In genomic region chr9:106356323-106356844, GRCm38 (mm10) we compare ENCODE assay signal across 9 mouse cellular contexts. TPM values are rescaled to one million over a fixed set of nuclear protein-coding genes. Genes with fewer than 3 reads are reported as not detected.
DNase-seq lines count a peak whose midpoint lies in the region; ATAC-seq lines count a peak whose summit lies in the region.
"Had no signal": no experiment of that assay in that cellular context is flagged by ENCODE, and none has a peak within 500 bp of the region (broad histone marks: within the 10 kb centered on the region; RNA-seq: fewer than 3 reads in every experiment).

No protein-coding gene starts in this region.

- 41% methylated on average over 6 of the region's 10 CpGs for WGBS in kidney, embryonic 16.5 days
- 42% methylated on average over 8 of the region's 10 CpGs for WGBS in embryonic facial prominence, embryonic 11.5 days

- no peak overlapping the region for H3K4me2 ChIP-seq in kidney, embryonic 16.5 days (replicated peaks; ENCODE audit: low read depth, low read length)
- peak overlapping the region; percentile 13; the same call in 1 of the 2 replicates for H3K4me2 ChIP-seq in embryonic facial prominence, embryonic 11.5 days (ENCODE audit: low read depth, low read length)

- no peak for DNase-seq in kidney, adult 18-20 months
- peak; percentile 96 for DNase-seq in embryonic facial prominence, embryonic 11.5 days (ENCODE audit: low spot score)
- peak; percentile 64 for DNase-seq in kidney, postnatal 10 days
- DNase-seq in neural tube, embryonic 10.5 days (ENCODE audit: extremely low spot score, low spot score) = peak; percentile 72
- no peak for DNase-seq in urinary bladder, adult 18-20 months (ENCODE audit: low spot score in 2 of 2)
- no peak for DNase-seq in cerebellum, adult 11-12 months
- DNase-seq in thymus, postnatal 25 days = no peak

- no peaks in the 10 kb centered on the region for H3K27me3 ChIP-seq in kidney, embryonic 16.5 days (ENCODE audit: insufficient read depth, low read length)
- H3K27me3 ChIP-seq in embryonic facial prominence, embryonic 11.5 days (ENCODE audit: control insufficient read depth, insufficient read depth, low read length) = no peaks in the 10 kb centered on the region

- ATAC-seq in kidney, embryonic 16.5 days (ENCODE audit: low FRiP score, low TSS enrichment) = peak; percentile 74
- ATAC-seq in embryonic facial prominence, embryonic 11.5 days (replicated peaks; ENCODE audit: insufficient number of reproducible peaks, low FRiP score, low TSS enrichment, low read depth) = peak; percentile 91

- H3K4me1 ChIP-seq in kidney, embryonic 16.5 days (ENCODE audit: insufficient read depth, low read length) = peaks cover 28% of the 10 kb centered on the region
- peaks cover 30% of the 10 kb centered on the region for H3K4me1 ChIP-seq in embryonic facial prominence, embryonic 11.5 days (ENCODE audit: control insufficient read depth, insufficient read depth, low read length)

- H3K4me3 ChIP-seq in kidney, embryonic 16.5 days (ENCODE audit: low read length) = no peak overlapping the region
- no peak overlapping the region for H3K4me3 ChIP-seq in embryonic facial prominence, embryonic 11.5 days (ENCODE audit: low read depth, low read length)
- H3K4me3 ChIP-seq: megakaryocyte, embryonic 14.5 days had no signal

- 0 out of 2 replicates have a peak overlapping the region, but pooled peaks have one; percentile 4 for H3K9ac ChIP-seq in kidney, embryonic 16.5 days (replicated peaks; ENCODE audit: low read length)
- H3K9ac ChIP-seq in embryonic facial prominence, embryonic 11.5 days (replicated peaks; ENCODE audit: low read length) = no peak overlapping the region; the same call in 1 of the 2 replicates

- no peaks in the 10 kb centered on the region for H3K9me3 ChIP-seq in kidney, embryonic 16.5 days (ENCODE audit: low read length)
- no peaks in the 10 kb centered on the region for H3K9me3 ChIP-seq in embryonic facial prominence, embryonic 11.5 days (replicated peaks; ENCODE audit: control insufficient read depth, low read length)
- H3K9me3 ChIP-seq: megakaryocyte, embryonic 14.5 days had no signal

- H3K27ac ChIP-seq in kidney, embryonic 16.5 days (ENCODE audit: low read length) = peak overlapping the region; percentile 74
- peak overlapping the region; percentile 99 for H3K27ac ChIP-seq in embryonic facial prominence, embryonic 11.5 days (replicated peaks; ENCODE audit: low read depth, low read length)

- H3K36me3 ChIP-seq in kidney, embryonic 16.5 days (ENCODE audit: insufficient read depth, low read length) = no peaks in the 10 kb centered on the region
- no peaks in the 10 kb centered on the region for H3K36me3 ChIP-seq in embryonic facial prominence, embryonic 11.5 days (replicated peaks; ENCODE audit: control insufficient read depth, insufficient read depth, low read depth, low read length)

RNA-seq across cellular contexts. Expression of gene Dusp7, which starts 12.0 kb away (rescaled TPM):
- polyA plus RNA-seq in kidney, embryonic 16.5 days (2015; fragmentation: Nextera tagmentation; extraction: Ambion mirVana) = 13.6 and 13.7 TPM in 2 replicates
- 52.2 and 55.1 TPM in 2 replicates for polyA plus RNA-seq in embryonic facial prominence, embryonic 11.5 days (2014; fragmentation: Nextera tagmentation; extraction: Ambion mirVana)

Comparison
In these comparisons a context has a peak if more than half of its experiments do, and no peak if none do; other contexts are left out.
1. DNase-seq: peak in embryonic facial prominence, embryonic 11.5 days (single experiment), kidney, postnatal 10 days (single experiment) and neural tube, embryonic 10.5 days (single experiment); none in kidney, adult 18-20 months (single experiment), urinary bladder, adult 18-20 months (0 of 2), cerebellum, adult 11-12 months (single experiment) and thymus, postnatal 25 days (single experiment).